Mouse (Mus musculus) CH12.LX (cell line): Measurements from ENCODE around the gene Naa35. TPM values are rescaled to one million over a fixed set of nuclear protein-coding genes. Genes with fewer than 3 reads are reported as not detected.

ENCODE experiments used
- DNase-seq: peaks from one replicate; pipeline ENCODE4 v3.0.0-alpha.2; 2013; ENCODE audit errors: extremely low read depth
- H3K27ac ChIP-seq: 2 replicates; pipeline ENCODE4 v1.5.1; 2012; ENCODE audit warnings: low read depth, mild to moderate bottlenecking, control low read depth, moderate library complexity; ENCODE audit not compliant: insufficient read depth
- H3K27me3 ChIP-seq: replicated peaks from 2 replicates; pipeline ENCODE3; 2012; ENCODE audit warnings: inconsistent platforms
- H3K36me3 ChIP-seq, 2 experiments: replicated peaks in 1 of 2; 2 replicates each; pipeline versions ENCODE3 to v1.6.1; 2012; ENCODE audit warnings: inconsistent platforms in 1 of 2, low read length in 1 of 2, mild to moderate bottlenecking in 1 of 2, mixed read lengths in 1 of 2, moderate library complexity in 1 of 2; ENCODE audit not compliant: control insufficient read depth in 1 of 2, insufficient read depth in 1 of 2
- H3K4me1 ChIP-seq, 2 experiments: 2 replicates each; pipeline ENCODE4 v1.6.1; 2012; ENCODE audit warnings: inconsistent platforms in 1 of 2, moderate library complexity in 1 of 2; ENCODE audit not compliant: insufficient read depth in 2 of 2, control insufficient read depth in 1 of 2
- H3K4me2 ChIP-seq: 2 replicates; pipeline ENCODE4 v1.6.1; 2012; ENCODE audit warnings: low read depth, mild to moderate bottlenecking, control low read depth; ENCODE audit not compliant: poor library complexity, insufficient read depth, severe bottlenecking
- H3K4me3 ChIP-seq, 3 experiments: fragments of 150-350 bp in 1 of 3; sonication (generic) in 1 of 3; replicated peaks in 1 of 3; 2 replicates each; pipeline versions ENCODE3 to v1.5.1; 2011 to 2012; ENCODE audit warnings: low read depth in 2 of 3, low read length in 2 of 3, mild to moderate bottlenecking in 2 of 3, moderate library complexity in 2 of 3, control low read depth in 1 of 3, improper control_type of control experiment in 1 of 3, inconsistent platforms in 1 of 3, mixed read lengths in 1 of 3; ENCODE audit not compliant: poor library complexity in 1 of 3
- H3K79me2 ChIP-seq: replicated peaks from 2 replicates; pipeline ENCODE4 v1.6.1; 2012; ENCODE audit warnings: mild to moderate bottlenecking, moderate library complexity; ENCODE audit not compliant: control insufficient read depth, poor library complexity, insufficient read depth, severe bottlenecking; ENCODE audit errors: extremely low read depth
- H3K9ac ChIP-seq: 2 replicates; pipeline ENCODE4 v1.6.1; 2012; ENCODE audit warnings: low read depth, mild to moderate bottlenecking, control low read depth, moderate library complexity; ENCODE audit not compliant: insufficient read depth
- H3K9me3 ChIP-seq: replicated peaks from 2 replicates; pipeline ENCODE3; 2012; ENCODE audit warnings: low read length, inconsistent platforms, mixed read lengths
- CHD1 ChIP-seq: IDR thresholded peaks from 2 replicates; pipeline ENCODE4 v1.6.1; 2012; ENCODE audit warnings: low read depth, low read length, improper control_type of control experiment, inconsistent platforms
- ELF1 ChIP-seq: IDR thresholded peaks from 2 replicates; pipeline ENCODE4 v1.6.1; 2014; ENCODE audit warnings: low read depth, mild to moderate bottlenecking, inconsistent platforms, low read length, improper control_type of control experiment
- HCFC1 ChIP-seq: IDR thresholded peaks from 2 replicates; pipeline ENCODE4 v1.6.1; 2012; ENCODE audit warnings: low read depth, mild to moderate bottlenecking, inconsistent platforms, low read length, improper control_type of control experiment
- JUND ChIP-seq: conservative IDR thresholded peaks from 2 replicates; pipeline ENCODE4 v1.6.1; 2011; ENCODE audit warnings: low read depth, low read length, improper control_type of control experiment
- MAZ ChIP-seq: IDR thresholded peaks from 2 replicates; pipeline ENCODE4 v1.6.1; 2012; ENCODE audit warnings: low read depth, mild to moderate bottlenecking, inconsistent platforms, low read length, improper control_type of control experiment, moderate library complexity
- MEF2A ChIP-seq: IDR thresholded peaks from 2 replicates; pipeline ENCODE4 v1.6.1; 2014; ENCODE audit warnings: low read depth, mild to moderate bottlenecking, inconsistent platforms, low read length, improper control_type of control experiment, borderline replicate concordance
- NELFE ChIP-seq: IDR thresholded peaks from 2 replicates; pipeline ENCODE4 v1.6.1; 2011; ENCODE audit warnings: low read depth, low read length, improper control_type of control experiment
- NRF1 ChIP-seq: IDR thresholded peaks from 2 replicates; pipeline ENCODE4 v1.6.1; 2014; ENCODE audit warnings: low read depth, mild to moderate bottlenecking, inconsistent platforms, low read length, improper control_type of control experiment, moderate library complexity
- POLR2A ChIP-seq: IDR thresholded peaks from 2 replicates; pipeline ENCODE4 v1.6.1; 2011; ENCODE audit warnings: low read depth, mild to moderate bottlenecking, improper control_type of control experiment, low read length
- RAD21 ChIP-seq: IDR thresholded peaks from 2 replicates; pipeline ENCODE4 v1.6.1; 2011; ENCODE audit warnings: low read depth, mild to moderate bottlenecking, low read length, improper control_type of control experiment, moderate library complexity
- RCOR1 ChIP-seq: conservative IDR thresholded peaks from 2 replicates; pipeline ENCODE4 v1.6.1; 2012; ENCODE audit warnings: low read depth, mild to moderate bottlenecking, inconsistent platforms, low read length, improper control_type of control experiment
- SIN3A ChIP-seq: IDR thresholded peaks from 2 replicates; pipeline ENCODE4 v1.6.1; 2012; ENCODE audit warnings: low read length, improper control_type of control experiment, inconsistent platforms
- SMC3 ChIP-seq: IDR thresholded peaks from 2 replicates; pipeline ENCODE4 v1.6.1; 2011; ENCODE audit warnings: low read depth, low read length, improper control_type of control experiment
- UBTF ChIP-seq: IDR thresholded peaks from 2 replicates; pipeline ENCODE4 v1.6.1; 2012; ENCODE audit warnings: low read depth, mild to moderate bottlenecking, inconsistent platforms, low read length, improper control_type of control experiment, moderate library complexity
- USF1 ChIP-seq: IDR thresholded peaks from 2 replicates; pipeline ENCODE4 v1.6.1; 2014; ENCODE audit warnings: low read depth, mild to moderate bottlenecking, inconsistent platforms, low read length, improper control_type of control experiment
- ZNF384 ChIP-seq: IDR thresholded peaks from 2 replicates; pipeline ENCODE4 v1.6.1; 2012; ENCODE audit warnings: low read depth, low read length, improper control_type of control experiment, inconsistent platforms
- dilution Hi-C: fragments of 300-500 bp; cut with MboI; formaldehyde crosslinking; loops from 2 replicates; pipeline ENCODE4 v1.14.3; 2020; ENCODE audit warnings: low sequenced_read_pairs; ENCODE audit not compliant: extremely low pct_unique_long_range_greater_than_20kb, extremely low pct_ligation_motif_present
- in situ Hi-C: fragments of 300-500 bp; cut with MboI; formaldehyde crosslinking; loops from 3 replicates; pipeline ENCODE4 v1.14.3; 2019; ENCODE audit warnings: low sequenced_read_pairs, low pct_ligation_motif_present, low pct_unique_long_range_greater_than_20kb, mixed read lengths
- polyA plus RNA-seq: library from polyadenylated mRNA; unstranded; fragments of >175 nt; gene quantifications from 2 replicates; pipeline ENCODE4 v1.2.1, GENCODE M21; 2012; ENCODE audit warnings: low read depth; ENCODE audit not compliant: insufficient read length
- total RNA-seq, 2 experiments: library from RNA; depleted of rRNA; stranded (reverse); fragments of 300-350 nt in 1 of 2; fragments of >200 nt in 1 of 2; gene quantifications; 2 replicates each; pipeline ENCODE4 v1.2.3; 2012 to 2014

Gene Naa35
- total and polyA plus RNA-seq, 3 experiments = 46.8 to 60.2 (median 56.4) TPM

GRCm38 (mm10) chr13:59603096-59603495 is 18.0 kb downstream of the Naa35 start:
- Histone ChIP-seq H3K9ac (no peak overlapping the region), H3K4me2 (no peak overlapping the region), H3K9me3 (no peaks in the 10 kb centered on the region), H3K79me2 (no peaks in the 10 kb centered on the region), H3K4me1 (peaks cover 0 to 6% of the 10 kb centered on the region in 2 experiments; a peak in 1 of 4 replicates), H3K27me3 (no peaks in the 10 kb centered on the region), H3K27ac (no peak overlapping the region), H3K4me3 (no peak overlapping the region), H3K36me3 (peaks cover 52 to 89% of the 10 kb centered on the region in 2 experiments)
- dilution Hi-C loops (no loop called here), in situ Hi-C loops (no loop called here)
- no peak for TF ChIP-seq MEF2A
- no peak for TF ChIP-seq SMC3
- TF ChIP-seq USF1 = no peak
- no peak for TF ChIP-seq ZNF384
- TF ChIP-seq SIN3A = no peak
- no peak for TF ChIP-seq JUND
- no peak for TF ChIP-seq UBTF
- no peak for TF ChIP-seq ELF1
- no peak for TF ChIP-seq HCFC1
- TF ChIP-seq NELFE = no peak
- no peak for TF ChIP-seq CHD1
- no peak for TF ChIP-seq NRF1
- no peak for TF ChIP-seq RCOR1
- no peak for DNase-seq

GRCm38 (mm10) chr13:59604511-59604910 is 19.5 kb downstream of the Naa35 start:
- H3K4me1 ChIP-seq = peaks cover 0 to 6% of the 10 kb centered on the region in 2 experiments; a peak in 1 of 4 replicates
- peaks cover 61 to 93% of the 10 kb centered on the region in 2 experiments for H3K36me3 ChIP-seq
- H3K27ac ChIP-seq = no peak overlapping the region
- H3K9me3 ChIP-seq = no peaks in the 10 kb centered on the region
- no peak for DNase-seq
- H3K79me2 ChIP-seq = no peaks in the 10 kb centered on the region
- no peak overlapping the region for H3K4me3 ChIP-seq
- TF ChIP-seq RAD21 = no peak
- no peak for TF ChIP-seq MAZ
- TF ChIP-seq POLR2A = no peak
- TF ChIP-seq SIN3A = no peak
- TF ChIP-seq, all 38 proteins: peak for 0
- H3K9ac ChIP-seq = no peak overlapping the region
- H3K27me3 ChIP-seq = no peaks in the 10 kb centered on the region
- dilution Hi-C loops (no loop called here), in situ Hi-C loops (no loop called here)
- no peak overlapping the region for H3K4me2 ChIP-seq
